17 mouse cellular contexts compared by ENCODE assay signal in genomic region chr10:43693974-43694373, GRCm38 (mm10).
DNase-seq lines count a peak whose midpoint lies in the region; ATAC-seq lines count a peak whose summit lies in the region.
"Had no signal": no experiment of that assay in that cellular context is flagged by ENCODE, and none has a peak within 500 bp of the region (broad histone marks: within the 10 kb centered on the region; RNA-seq: fewer than 3 reads in every experiment).

No protein-coding gene starts in this region.

- peaks cover 30% of the 10 kb centered on the region for H3K4me1 ChIP-seq in lung, embryonic 15.5 days
- H3K4me1 ChIP-seq in liver, embryonic 13.5 days (replicated peaks) = peaks cover 44% of the 10 kb centered on the region

- no peak overlapping the region for H3K4me3 ChIP-seq in lung, embryonic 15.5 days
- no peak overlapping the region for H3K4me3 ChIP-seq in liver, embryonic 13.5 days (replicated peaks)
- H3K4me3 ChIP-seq: embryonic facial prominence, embryonic 15.5 days; forebrain, embryonic 15.5 days; hindbrain, embryonic 12.5 days; midbrain, embryonic 15.5 days; neural tube, embryonic 15.5 days had no signal

- ATAC-seq in lung, embryonic 15.5 days (ENCODE audit: borderline replicate concordance, extremely low read depth, low FRiP score, low TSS enrichment) = no peak
- 0 out of 2 replicates have a peak, but pooled peaks have one; percentile 44 for ATAC-seq in liver, embryonic 13.5 days (ENCODE audit: low read depth)
- ATAC-seq: forebrain, embryonic 15.5 days; midbrain, embryonic 15.5 days had no signal

- H3K9ac ChIP-seq in lung, embryonic 15.5 days = no peak overlapping the region
- H3K9ac ChIP-seq in liver, embryonic 13.5 days = no peak overlapping the region
- H3K9ac ChIP-seq: embryonic facial prominence, embryonic 15.5 days; forebrain, embryonic 15.5 days; hindbrain, embryonic 12.5 days; midbrain, embryonic 15.5 days; neural tube, embryonic 15.5 days had no signal

- peak overlapping the region; percentile 3; the same call in 1 of the 2 replicates for H3K27ac ChIP-seq in lung, embryonic 15.5 days
- H3K27ac ChIP-seq in liver, embryonic 13.5 days = no peak overlapping the region
- H3K27ac ChIP-seq: embryonic facial prominence, embryonic 15.5 days; forebrain, embryonic 15.5 days; hindbrain, embryonic 12.5 days; midbrain, embryonic 15.5 days; neural tube, embryonic 15.5 days had no signal

- H3K27me3 ChIP-seq in lung, embryonic 15.5 days = no peaks in the 10 kb centered on the region
- peaks cover 55% of the 10 kb centered on the region for H3K27me3 ChIP-seq in liver, embryonic 13.5 days
- H3K27me3 ChIP-seq: forebrain, embryonic 15.5 days; hindbrain, embryonic 12.5 days; midbrain, embryonic 15.5 days; neural tube, embryonic 15.5 days had no signal

- no peak overlapping the region for H3K4me2 ChIP-seq in lung, embryonic 15.5 days
- H3K4me2 ChIP-seq in liver, embryonic 13.5 days = no peak overlapping the region
- H3K4me2 ChIP-seq: embryonic facial prominence, embryonic 15.5 days; forebrain, embryonic 15.5 days; hindbrain, embryonic 12.5 days; midbrain, embryonic 15.5 days; neural tube, embryonic 15.5 days had no signal

- 44% methylated on average over 5 of the region's 5 CpGs for WGBS in lung, embryonic 15.5 days
- WGBS in liver, embryonic 13.5 days (ENCODE audit: insufficient replicate concordance) = 39% methylated on average over 5 of the region's 5 CpGs

- intact Hi-C loops in left cerebral cortex, postnatal 14 days (cut with DNase I) = no loop called here

- H3K9me3 ChIP-seq in lung, embryonic 15.5 days = no peaks in the 10 kb centered on the region
- H3K9me3 ChIP-seq in liver, embryonic 13.5 days (replicated peaks) = no peaks in the 10 kb centered on the region
- H3K9me3 ChIP-seq: embryonic facial prominence, embryonic 15.5 days; forebrain, embryonic 15.5 days; hindbrain, embryonic 12.5 days; midbrain, embryonic 15.5 days; neural tube, embryonic 15.5 days had no signal

- DNase-seq in adrenal gland, postnatal 36 days = peak; percentile 12 to 22
- DNase-seq in adrenal gland, adult 18-20 months (ENCODE audit: low spot score in 2 of 2) = no peak
- no peak for DNase-seq in lung, postnatal 25 days (ENCODE audit: low spot score)
- no peak for DNase-seq in liver, embryonic 13.5 days
- DNase-seq in left cerebral cortex, postnatal 14 days (ENCODE audit: low spot score in 2 of 2) = no peak
- no peak for DNase-seq in embryo, embryonic 11 days
- no peak for DNase-seq in ovary, adult 18-20 months (ENCODE audit: low spot score)
- DNase-seq: cerebellum, adult 9-11 months; heart, adult 18-20 months; lung, postnatal 14 days; right cerebral cortex, postnatal 25 days had no signal

- no peaks in the 10 kb centered on the region for H3K36me3 ChIP-seq in lung, embryonic 15.5 days
- no peaks in the 10 kb centered on the region for H3K36me3 ChIP-seq in liver, embryonic 13.5 days
- H3K36me3 ChIP-seq: embryonic facial prominence, embryonic 15.5 days; forebrain, embryonic 15.5 days; hindbrain, embryonic 12.5 days; midbrain, embryonic 15.5 days; neural tube, embryonic 15.5 days had no signal

Comparison
In these comparisons a context has a peak if more than half of its experiments do, and no peak if none do; other contexts are left out.
1. DNase-seq: peak in adrenal gland, postnatal 36 days (2 of 2); none in adrenal gland, adult 18-20 months (0 of 2), lung, postnatal 25 days (single experiment), liver, embryonic 13.5 days (single experiment), left cerebral cortex, postnatal 14 days (0 of 2), embryo, embryonic 11 days (single experiment) and ovary, adult 18-20 months (single experiment).